Mouse (Mus musculus): Measurements from ENCODE around the gene Syngr1.

GRCm38 (mm10) chr15:80100196-80100595 lies 9.1 kb downstream of the Syngr1 start:
- TF ChIP-seq POLR2A (IDR thresholded peaks at IDR 0.05; ENCODE audit: control insufficient read depth in 1 of 2, insufficient read depth in 1 of 2, low read depth in 1 of 2, low read length in 2 of 2, poor library complexity in 1 of 2) (no peak), E2F4 (IDR thresholded peaks at IDR 0.05; ENCODE audit: borderline replicate concordance, low read depth, low read length) (no peak), MAX (IDR thresholded peaks at IDR 0.05; ENCODE audit: low read length) (no peak), HCFC1 (IDR thresholded peaks at IDR 0.05; ENCODE audit: low read depth, low read length) (no peak), BHLHE40 (IDR thresholded peaks at IDR 0.05; ENCODE audit: borderline replicate concordance, low read depth, low read length) (no peak), CTCF (IDR thresholded peaks at IDR 0.05 in 2 of 3, conservative IDR thresholded peaks at IDR 0.05 in 1 of 3; ENCODE audit: control insufficient read depth in 1 of 3, insufficient read depth in 1 of 3, low read depth in 2 of 3, low read length in 3 of 3, poor library complexity in 1 of 3, severe bottlenecking in 1 of 3) (no peak)

Measured in MEL (cell line).